9 mouse cellular contexts compared by ENCODE assay signal in genomic region chr8:46615936-46616335, GRCm38 (mm10). TPM values are rescaled to one million over a fixed set of nuclear protein-coding genes. Genes with fewer than 3 reads are reported as not detected.
DNase-seq lines count a peak whose midpoint lies in the region; ATAC-seq and TF ChIP-seq lines count a peak whose summit lies in the region.
"Had no signal": no experiment of that assay in that cellular context is flagged by ENCODE, and none has a peak within 500 bp of the region (broad histone marks: within the 10 kb centered on the region; RNA-seq: fewer than 3 reads in every experiment).

No protein-coding gene starts in this region.

- ATAC-seq in lung, embryonic 15.5 days (ENCODE audit: borderline replicate concordance, extremely low read depth, low FRiP score, low TSS enrichment), result no peak
- ATAC-seq in intestine, postnatal 0 days, result no peak
- no peak for ATAC-seq in stomach, embryonic 14.5 days (ENCODE audit: insufficient number of reproducible peaks, insufficient read depth, low FRiP score, low read depth)

- H3K36me3 ChIP-seq in lung, embryonic 15.5 days, result no peaks in the 10 kb centered on the region
- no peaks in the 10 kb centered on the region for H3K36me3 ChIP-seq in intestine, postnatal 0 days (ENCODE audit: control insufficient read depth, insufficient read depth)
- no peaks in the 10 kb centered on the region for H3K36me3 ChIP-seq in stomach, embryonic 14.5 days (ENCODE audit: control insufficient read depth, insufficient read depth, low read length)

- H3K4me3 ChIP-seq in lung, embryonic 15.5 days, result no peak overlapping the region
- no peak overlapping the region for H3K4me3 ChIP-seq in intestine, postnatal 0 days (ENCODE audit: low read depth, low read length)
- H3K4me3 ChIP-seq in stomach, embryonic 14.5 days (ENCODE audit: low read depth, low read length), result no peak overlapping the region

- no peak for TF ChIP-seq CTCF in intestine, postnatal 0 days (IDR thresholded peaks at IDR 0.05; ENCODE audit: low read depth)

- no peak overlapping the region for H3K27ac ChIP-seq in lung, embryonic 15.5 days
- H3K27ac ChIP-seq in intestine, postnatal 0 days (ENCODE audit: low read depth, low read length), result 0 out of 2 replicates have a peak overlapping the region, but pooled peaks have one; percentile 84
- no peak overlapping the region for H3K27ac ChIP-seq in stomach, embryonic 14.5 days (ENCODE audit: low read length)

- H3K9me3 ChIP-seq in lung, embryonic 15.5 days, result no peaks in the 10 kb centered on the region
- H3K9me3 ChIP-seq in intestine, postnatal 0 days (ENCODE audit: control insufficient read depth), result no peaks in the 10 kb centered on the region
- H3K9me3 ChIP-seq in stomach, embryonic 14.5 days (ENCODE audit: control insufficient read depth, low read depth, low read length), result no peaks in the 10 kb centered on the region

- peak; percentile 17 for DNase-seq in embryo, embryonic 10.5 days (ENCODE audit: low spot score)
- DNase-seq in embryo, embryonic 10 days (ENCODE audit: low spot score), result no peak
- no peak for DNase-seq in lung, postnatal 10 days
- no peak for DNase-seq in adrenal gland, adult 2 months
- no peak for DNase-seq in right cerebral cortex, postnatal 25 days
- DNase-seq: embryo, embryonic 11 days had no signal

- H3K27me3 ChIP-seq in lung, embryonic 15.5 days, result no peaks in the 10 kb centered on the region
- no peaks in the 10 kb centered on the region for H3K27me3 ChIP-seq in intestine, postnatal 0 days (replicated peaks; ENCODE audit: control insufficient read depth, insufficient read depth, low read length)
- no peaks in the 10 kb centered on the region for H3K27me3 ChIP-seq in stomach, embryonic 14.5 days (ENCODE audit: control insufficient read depth, insufficient read depth, low read length)

- peak overlapping the region; percentile 80; the same call in 1 of the 2 replicates for H3K4me2 ChIP-seq in lung, embryonic 15.5 days
- peak overlapping the region; percentile 94 for H3K4me2 ChIP-seq in intestine, postnatal 0 days (replicated peaks; ENCODE audit: low read depth)
- peak overlapping the region; percentile 60; the same call in 1 of the 2 replicates for H3K4me2 ChIP-seq in stomach, embryonic 14.5 days (replicated peaks; ENCODE audit: low read depth, low read length)

- WGBS in lung, embryonic 15.5 days, result 76% methylated on average over 8 of the region's 8 CpGs
- 61% methylated on average over 8 of the region's 8 CpGs for WGBS in intestine, postnatal 0 days
- WGBS in stomach, embryonic 14.5 days, result 81% methylated on average over 8 of the region's 8 CpGs

- no peak overlapping the region for H3K9ac ChIP-seq in lung, embryonic 15.5 days
- no peak overlapping the region for H3K9ac ChIP-seq in intestine, postnatal 0 days (ENCODE audit: low read depth, low read length)
- H3K9ac ChIP-seq in stomach, embryonic 14.5 days (replicated peaks; ENCODE audit: low read depth, low read length), result no peak overlapping the region

- H3K4me1 ChIP-seq in lung, embryonic 15.5 days, result peaks cover 25% of the 10 kb centered on the region
- peaks cover 6% of the 10 kb centered on the region; the same call in 1 of the 2 replicates for H3K4me1 ChIP-seq in intestine, postnatal 0 days (replicated peaks; ENCODE audit: control insufficient read depth, insufficient read depth, low read length)
- peaks cover 11% of the 10 kb centered on the region for H3K4me1 ChIP-seq in stomach, embryonic 14.5 days (ENCODE audit: control insufficient read depth, insufficient read depth, low read length)

RNA-seq across cellular contexts. Expression of gene Primpol, which starts 1.1 kb away (rescaled TPM):
- 10.5 and 13.4 TPM in 2 replicates for polyA plus RNA-seq in lung, embryonic 15.5 days (2015; fragmentation: Nextera tagmentation; extraction: Ambion mirVana)
- polyA plus RNA-seq in intestine, postnatal 0 days (2015; fragmentation: Nextera tagmentation; extraction: Ambion mirVana), result 6.2 and 7.6 TPM in 2 replicates
- polyA plus RNA-seq in stomach, embryonic 14.5 days (2014; fragmentation: Nextera tagmentation; extraction: Ambion mirVana), result 15.5 and 15.8 TPM in 2 replicates
- total RNA-seq in adrenal gland, adult 2 months (2021), result 10 to 100 TPM; 12.2 to 16.7 TPM
- 0.52 and 0.68 TPM in 2 replicates for polyA plus RNA-seq in adrenal gland, adult 2 months (2012; rRNA removed)

RNA-seq across cellular contexts. Expression of gene Casp3, which starts 1.2 kb away (rescaled TPM):
- polyA plus RNA-seq in lung, embryonic 15.5 days (2015; fragmentation: Nextera tagmentation; extraction: Ambion mirVana), result 92.2 and 99.2 TPM in 2 replicates
- polyA plus RNA-seq in intestine, postnatal 0 days (2015; fragmentation: Nextera tagmentation; extraction: Ambion mirVana), result 43.5 and 48.7 TPM in 2 replicates
- polyA plus RNA-seq in stomach, embryonic 14.5 days (2014; fragmentation: Nextera tagmentation; extraction: Ambion mirVana), result 53.9 and 56.0 TPM in 2 replicates
- 10 to 100 TPM; 16.3 to 18.4 TPM for total RNA-seq in adrenal gland, adult 2 months (2021)
- 0.94 and 1.0 TPM in 2 replicates for polyA plus RNA-seq in adrenal gland, adult 2 months (2012; rRNA removed)

Comparison
In these comparisons a context has a peak if more than half of its experiments do, and no peak if none do; other contexts are left out.
1. RNA of gene Casp3, which starts 1.2 kb away (polyA plus RNA-seq): 92.2 to 99.2 TPM in lung, embryonic 15.5 days, 53.9 to 56.0 TPM in stomach, embryonic 14.5 days and 43.5 to 48.7 TPM in intestine, postnatal 0 days; 0.94 to 1.0 TPM in adrenal gland, adult 2 months; every median in the first group is over 10 times any median in the second.
2. Peak in every context shown above with its lines, with median percentiles within 50 percentile points of each other: H3K4me2 ChIP-seq.